Mouse (Mus musculus): ENCODE results near the gene Mcf2l.

Mcf2l gene

DNA sequence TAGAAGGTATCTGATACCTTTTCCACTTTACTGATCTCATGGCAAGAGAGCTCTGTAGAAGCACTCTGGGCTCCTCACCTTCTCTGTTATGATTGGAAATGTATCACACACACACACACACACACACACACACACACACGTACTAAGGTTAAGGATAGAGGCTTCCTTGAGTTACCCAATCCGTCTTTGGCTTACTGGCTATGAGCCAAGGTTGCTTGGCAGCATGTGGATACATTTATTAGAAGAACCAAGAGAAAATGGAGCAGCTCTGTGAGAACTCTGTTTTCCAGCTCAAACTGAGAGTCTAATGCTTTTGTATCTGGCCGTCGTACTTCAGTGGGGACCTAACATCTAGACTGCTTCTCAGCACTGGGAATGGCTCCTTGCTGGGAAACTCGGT is 121.9 kb downstream of the Mcf2l start:
- peak; percentile 54 to 56 for DNase-seq

GRCm38 (mm10) chr8:12996831-12997275 is 123.2 kb downstream of the Mcf2l start:
- DNase-seq = no peak

- DNase-seq = no peak
Observed at GRCm38 (mm10) chr8:12998331-12998730, 124.7 kb downstream of the Mcf2l start.

DNA sequence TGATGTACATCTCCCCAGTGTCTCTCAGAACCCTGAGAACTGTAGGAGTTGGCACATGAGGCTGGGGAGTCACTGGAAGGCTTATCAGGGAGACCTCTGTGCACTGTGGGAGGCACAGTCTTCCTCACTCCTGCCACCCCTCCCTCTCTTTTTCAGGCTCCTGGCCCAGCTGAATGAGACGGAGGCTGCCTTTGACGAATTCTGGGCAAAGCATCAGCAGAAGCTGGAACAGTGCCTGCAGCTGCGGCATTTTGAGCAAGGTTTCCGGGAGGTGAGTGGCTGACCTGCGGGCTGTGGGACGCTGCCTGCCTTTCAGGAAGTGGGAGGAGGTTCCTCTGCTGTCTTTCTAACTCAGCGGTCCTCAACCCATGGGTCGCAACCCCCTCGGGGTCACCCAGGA is 126.2 kb downstream of the Mcf2l start:
- DNase-seq = no peak

- DNase-seq = no peak
Observed at GRCm38 (mm10) chr8:13007458-13007857, 133.9 kb downstream of the Mcf2l start.

- DNase-seq = no peak
Observed at GRCm38 (mm10) chr8:13010313-13010712, 136.7 kb downstream of the Mcf2l start.

DNA sequence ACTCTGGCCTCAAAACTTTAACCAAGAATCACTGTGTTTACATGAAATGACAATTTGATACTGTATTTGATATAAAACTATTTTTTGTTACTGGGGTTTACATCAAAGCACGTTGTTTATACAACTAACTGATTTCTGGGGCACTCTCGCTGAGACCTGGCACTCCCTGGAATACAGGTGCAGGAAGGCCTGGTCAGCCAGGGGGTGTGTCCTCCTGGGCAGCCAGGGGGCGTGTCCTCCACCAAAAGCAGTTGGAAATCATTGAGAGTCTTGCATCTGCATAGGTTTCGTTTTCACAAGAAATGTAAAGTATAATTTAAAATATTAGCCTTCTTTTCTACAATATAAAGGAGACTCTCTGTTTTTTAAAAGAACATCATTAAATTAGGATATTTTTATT is 146.0 kb downstream of the Mcf2l start:
- peak in 1 of 2 experiments; percentile 26 for DNase-seq

GRCm38 (mm10) chr8:13021830-13022229 is 148.2 kb downstream of the Mcf2l start:
- DNase-seq = no peak

DNA sequence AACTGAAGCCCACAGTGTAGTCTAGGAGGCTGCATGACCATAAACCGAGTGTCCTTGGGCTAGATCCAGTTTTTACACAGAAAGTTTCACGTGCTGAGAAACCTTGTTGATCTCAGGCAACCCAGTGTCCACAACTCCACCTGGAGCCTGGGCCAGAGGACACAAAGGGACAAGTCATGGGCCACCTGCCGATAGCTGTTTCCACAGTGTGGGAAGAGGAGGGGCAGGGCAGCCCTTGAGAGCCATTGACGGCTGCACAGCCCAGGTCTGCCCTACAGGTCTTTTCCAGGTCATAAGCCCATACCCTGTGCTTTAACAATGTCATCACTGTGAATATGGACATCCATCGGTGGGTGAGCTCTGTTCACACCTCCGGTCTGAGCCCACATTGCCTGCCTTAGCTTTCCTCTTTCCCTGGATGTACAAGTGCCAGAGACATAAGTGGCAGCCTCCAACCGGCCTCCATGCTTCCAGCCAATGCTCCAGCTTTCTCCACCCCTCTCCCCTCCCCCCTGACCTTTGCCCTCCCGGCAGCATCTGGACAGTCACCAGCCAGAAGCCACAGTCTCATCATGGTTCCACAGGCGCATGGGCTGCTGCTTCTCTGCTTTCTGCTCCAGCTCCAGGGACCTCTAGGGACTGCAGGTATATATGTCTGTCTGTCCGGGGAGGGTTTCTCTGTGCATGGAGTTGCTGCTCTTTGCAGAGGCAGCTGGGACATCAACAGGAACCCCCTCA is 152.1 kb downstream of the Mcf2l start, which contains the start of gene F7:
Gene F7 (plus strand): TSS at position 548 of the 738 bp plus-strand sequence.
- DNase-seq = no peak

GRCm38 (mm10) chr8:13027615-13028014 is 154.0 kb downstream of the Mcf2l start:
- no peak for DNase-seq

DNA sequence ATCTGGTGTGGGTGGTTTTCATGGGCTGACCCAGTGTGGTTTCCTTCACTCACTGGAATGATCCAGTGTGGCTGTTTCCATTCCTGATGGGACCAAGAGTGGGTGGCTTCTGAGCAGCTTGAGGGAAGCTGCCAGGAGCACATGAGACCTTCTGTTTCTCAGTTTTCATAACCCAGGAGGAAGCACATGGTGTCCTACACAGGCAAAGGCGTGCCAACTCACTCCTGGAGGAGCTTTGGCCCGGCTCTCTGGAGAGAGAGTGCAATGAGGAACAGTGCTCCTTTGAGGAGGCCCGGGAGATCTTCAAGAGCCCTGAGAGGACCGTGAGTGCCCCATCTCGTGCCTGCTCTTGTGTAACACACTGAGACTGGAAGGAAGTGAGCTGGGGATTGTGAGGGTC is 154.9 kb downstream of the Mcf2l start:
- peak; percentile 45 to 49 for DNase-seq

DNA sequence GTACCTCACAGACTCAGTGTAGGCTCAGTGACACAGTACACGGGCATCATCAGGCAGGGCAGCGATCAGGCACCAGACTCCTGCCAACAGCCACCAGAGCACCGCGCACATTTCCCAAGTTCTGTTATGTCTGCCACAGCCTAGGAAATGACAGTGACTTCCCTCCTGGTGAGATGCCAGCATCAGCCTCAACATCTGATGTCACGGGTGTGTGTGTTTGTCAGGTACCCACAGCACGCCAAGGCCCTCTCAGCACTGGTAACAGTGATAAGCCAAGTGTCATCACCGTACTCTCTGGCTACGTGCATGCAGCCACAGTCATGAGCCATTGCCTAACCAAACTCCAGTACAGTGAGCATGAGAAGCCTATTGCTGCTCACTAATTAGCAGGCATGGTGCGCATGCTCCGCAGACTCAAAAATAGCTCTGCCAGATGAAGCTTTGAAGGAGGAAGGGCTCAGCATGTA is 162.8 kb downstream of the Mcf2l start:
- DNase-seq = no peak

- DNase-seq = no peak
Observed at GRCm38 (mm10) chr8:13037015-13037414, 163.4 kb downstream of the Mcf2l start, which contains the start of gene F10. F10 (plus strand) TSS chr8:13037308.

DNA sequence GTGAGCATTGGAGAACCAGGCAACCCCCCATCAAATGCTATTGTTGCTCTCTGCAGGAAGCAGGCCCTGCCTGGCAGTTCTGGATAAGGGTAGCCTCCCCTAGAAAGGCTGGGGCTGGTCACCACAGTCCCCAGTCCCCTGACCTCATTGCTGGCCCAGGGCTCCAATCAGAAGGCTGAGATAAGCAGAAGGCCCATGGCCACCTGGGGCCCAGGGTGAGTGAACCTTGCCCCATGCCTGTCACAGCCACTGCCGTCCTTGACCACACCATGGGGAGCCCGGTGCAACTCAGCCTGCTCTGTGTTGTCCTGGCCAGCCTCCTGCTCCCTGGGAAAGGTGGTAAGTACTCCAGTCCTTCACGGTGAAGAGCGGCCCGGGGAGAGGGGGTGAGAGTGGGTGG is 164.0 kb downstream of the Mcf2l start:
- DNase-seq = no peak

- DNase-seq = no peak
Observed at GRCm38 (mm10) chr8:13039054-13039453, 165.4 kb downstream of the Mcf2l start.

DNA sequence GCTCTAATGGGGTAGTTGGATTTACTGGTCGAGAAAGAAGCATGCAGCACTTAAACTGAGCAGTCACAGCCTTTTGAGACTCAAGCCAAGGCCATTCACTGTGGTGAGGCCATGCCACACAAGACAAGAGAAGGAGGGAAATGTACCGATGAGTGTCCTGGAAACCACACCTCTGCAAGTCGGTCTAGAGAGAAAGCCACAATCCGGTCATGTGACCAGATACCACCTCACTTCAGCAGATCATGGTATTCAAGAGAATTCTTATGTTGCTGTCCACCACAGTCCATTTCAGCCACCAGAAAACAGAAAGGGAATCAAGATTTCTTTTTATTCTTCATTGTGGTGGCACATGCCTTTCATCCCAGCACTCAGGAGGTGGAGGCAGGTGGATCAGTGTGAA is 167.9 kb downstream of the Mcf2l start:
- no peak for DNase-seq

GRCm38 (mm10) chr8:13047652-13048051 is 174.0 kb downstream of the Mcf2l start:
- no peak for DNase-seq

DNA sequence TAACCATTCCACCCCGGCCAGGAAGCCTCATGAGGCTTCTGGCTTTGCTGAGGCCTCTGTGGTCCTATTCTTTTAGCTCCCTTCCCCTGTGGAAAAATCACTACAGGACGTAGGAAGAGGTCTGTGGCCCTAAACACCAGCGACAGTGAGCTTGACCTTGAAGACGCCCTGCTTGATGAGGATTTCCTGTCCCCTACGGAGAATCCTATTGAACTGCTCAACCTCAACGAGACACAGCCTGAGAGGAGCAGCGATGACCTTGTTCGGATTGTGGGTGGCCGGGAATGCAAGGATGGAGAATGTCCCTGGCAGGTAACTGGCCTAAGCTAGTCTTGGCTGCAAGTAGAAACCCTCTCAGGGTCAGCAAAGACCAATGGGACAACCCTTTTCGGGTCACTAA is 176.9 kb downstream of the Mcf2l start:
- DNase-seq = no peak

- no peak for DNase-seq
Observed at GRCm38 (mm10) chr8:13057351-13057750, 183.7 kb downstream of the Mcf2l start.

GRCm38 (mm10) chr8:13060441-13061150 is 187.0 kb downstream of the Mcf2l start, which contains the start of gene Proz:
Proz (plus strand) TSS chr8:13060914.
- DNase-seq = no peak

DNA sequence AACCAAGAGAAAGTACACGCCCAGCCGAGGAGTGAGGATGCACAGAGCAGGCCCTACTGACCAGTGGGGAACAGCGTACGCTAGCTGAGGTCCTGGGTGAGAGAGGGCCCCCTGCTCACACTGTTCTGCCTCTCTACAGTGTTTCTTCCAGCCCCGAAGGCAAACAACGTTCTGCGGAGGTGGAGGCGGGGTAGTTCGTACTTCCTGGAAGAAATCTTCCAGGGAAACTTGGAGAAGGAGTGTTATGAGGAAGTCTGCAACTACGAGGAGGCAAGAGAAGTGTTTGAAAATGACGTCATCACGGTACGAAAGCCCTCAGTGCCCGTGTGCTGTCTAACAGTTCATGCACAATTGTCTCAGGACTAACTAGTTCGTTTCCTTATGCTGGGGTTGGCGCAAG is 189.5 kb downstream of the Mcf2l start:
- DNase-seq = no peak
